Mouse (Mus musculus): ENCODE data around the gene Sema4f. TPM values are rescaled to one million over a fixed set of nuclear protein-coding genes. Genes with fewer than 3 reads are reported as not detected.

Sema4f gene
- polyA plus RNA-seq, 1 experiment from 2014 or later, result 1.8 TPM

- H3K27ac ChIP-seq (ENCODE audit: low read length), result no peak overlapping the region
- 81% methylated on average over 14 of the region's 14 CpGs for WGBS
- ATAC-seq (ENCODE audit: insufficient number of reproducible peaks, insufficient read depth, low FRiP score, low read depth), result no peak
- no peak overlapping the region for H3K4me3 ChIP-seq (ENCODE audit: low read depth, low read length)
- H3K4me1 ChIP-seq (ENCODE audit: control insufficient read depth, insufficient read depth, low read length), result no peaks in the 10 kb centered on the region
- H3K9ac ChIP-seq (replicated peaks; ENCODE audit: low read depth, low read length), result no peak overlapping the region
- no peaks in the 10 kb centered on the region for H3K36me3 ChIP-seq (ENCODE audit: control insufficient read depth, insufficient read depth, low read length)
- H3K9me3 ChIP-seq (ENCODE audit: control insufficient read depth, low read depth, low read length), result no peaks in the 10 kb centered on the region
- no peak overlapping the region for H3K4me2 ChIP-seq (replicated peaks; ENCODE audit: low read depth, low read length)
- no peaks in the 10 kb centered on the region for H3K27me3 ChIP-seq (ENCODE audit: control insufficient read depth, insufficient read depth, low read length)
Observed at GRCm38 (mm10) chr6:82918371-82918770, 21.2 kb downstream of the Sema4f start.

GRCm38 (mm10) chr6:82917778-82918129 lies 21.8 kb downstream of the Sema4f start:
- H3K4me1 ChIP-seq (ENCODE audit: control insufficient read depth, insufficient read depth, low read length), result no peaks in the 10 kb centered on the region
- H3K27me3 ChIP-seq (ENCODE audit: control insufficient read depth, insufficient read depth, low read length), result no peaks in the 10 kb centered on the region
- H3K4me3 ChIP-seq (ENCODE audit: low read depth, low read length), result no peak overlapping the region
- 17% methylated on average over 8 of the region's 8 CpGs for WGBS
- no peak overlapping the region for H3K4me2 ChIP-seq (replicated peaks; ENCODE audit: low read depth, low read length)
- no peaks in the 10 kb centered on the region for H3K36me3 ChIP-seq (ENCODE audit: control insufficient read depth, insufficient read depth, low read length)
- no peak overlapping the region for H3K9ac ChIP-seq (replicated peaks; ENCODE audit: low read depth, low read length)
- peak; percentile 54; the same call in 1 of the 2 replicates for ATAC-seq (ENCODE audit: insufficient number of reproducible peaks, insufficient read depth, low FRiP score, low read depth)
- H3K27ac ChIP-seq (ENCODE audit: low read length), result no peak overlapping the region
- H3K9me3 ChIP-seq (ENCODE audit: control insufficient read depth, low read depth, low read length), result no peaks in the 10 kb centered on the region

DNA sequence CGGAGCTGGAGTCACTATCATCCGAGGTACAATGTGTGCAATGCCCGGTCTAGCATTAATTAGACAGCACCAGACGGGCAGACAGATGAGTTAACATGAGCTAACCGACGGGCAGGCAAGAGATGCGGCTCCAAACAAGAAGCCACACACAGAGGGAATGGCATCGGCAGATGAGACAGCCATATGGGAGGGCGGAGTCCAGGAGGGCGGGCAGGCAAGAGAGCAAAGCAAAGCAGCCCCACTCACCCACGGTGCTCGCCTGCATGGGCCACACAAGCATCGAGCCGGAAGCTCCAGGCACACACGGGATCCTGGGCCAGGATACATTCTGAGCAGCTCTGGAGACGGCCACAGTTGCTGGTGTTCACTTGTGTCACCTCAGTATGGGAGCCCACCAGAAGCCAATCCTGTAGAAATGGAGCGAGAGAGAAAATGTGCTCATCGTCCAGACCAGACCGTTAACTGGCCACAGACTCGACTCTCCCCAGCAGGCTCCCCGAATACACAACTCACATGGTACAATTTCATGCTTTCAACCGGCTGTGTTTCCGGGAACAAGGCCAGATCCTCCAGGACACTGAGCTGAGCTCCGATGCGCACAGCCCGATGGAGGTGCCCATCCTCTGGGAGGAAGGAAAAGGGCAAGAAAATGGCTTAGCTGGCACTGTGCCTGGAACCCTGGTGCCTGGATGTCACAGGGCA lies 22.3 kb downstream of the Sema4f start:
- no peaks in the 10 kb centered on the region for H3K27me3 ChIP-seq (ENCODE audit: control insufficient read depth, insufficient read depth, low read length)
- H3K4me1 ChIP-seq (ENCODE audit: control insufficient read depth, insufficient read depth, low read length), result no peaks in the 10 kb centered on the region
- no peak overlapping the region for H3K4me3 ChIP-seq (ENCODE audit: low read depth, low read length)
- H3K9ac ChIP-seq (replicated peaks; ENCODE audit: low read depth, low read length), result no peak overlapping the region
- H3K9me3 ChIP-seq (ENCODE audit: control insufficient read depth, low read depth, low read length), result no peaks in the 10 kb centered on the region
- ATAC-seq (ENCODE audit: insufficient number of reproducible peaks, insufficient read depth, low FRiP score, low read depth), result no peak
- no peak overlapping the region for H3K4me2 ChIP-seq (replicated peaks; ENCODE audit: low read depth, low read length)
- WGBS, result 73% methylated on average over 26 of the region's 26 CpGs
- H3K36me3 ChIP-seq (ENCODE audit: control insufficient read depth, insufficient read depth, low read length), result no peaks in the 10 kb centered on the region
- no peak overlapping the region for H3K27ac ChIP-seq (ENCODE audit: low read length)

DNA sequence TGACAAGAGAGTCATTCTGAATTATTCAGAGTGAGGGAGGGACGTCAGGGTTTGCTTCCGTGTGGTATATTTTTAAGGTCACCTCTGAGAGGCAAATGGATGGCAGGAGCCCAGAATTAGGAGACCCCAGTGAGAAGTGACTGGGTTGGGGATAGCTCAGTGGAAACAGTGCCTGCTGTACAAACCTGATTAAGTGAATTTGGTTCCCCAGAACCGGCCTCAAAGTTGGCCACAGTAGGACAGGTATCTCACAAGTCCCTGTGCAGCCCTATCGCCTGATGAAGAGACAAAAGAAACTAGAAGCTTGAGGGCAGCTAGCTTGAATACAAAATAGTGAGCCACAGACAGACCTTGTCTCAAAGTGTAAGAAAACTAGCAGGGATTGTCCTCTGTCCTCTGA lies 23.1 kb downstream of the Sema4f start:
- Histone ChIP-seq H3K9me3 (ENCODE audit: control insufficient read depth, low read depth, low read length) (no peaks in the 10 kb centered on the region), H3K27me3 (ENCODE audit: control insufficient read depth, insufficient read depth, low read length) (no peaks in the 10 kb centered on the region), H3K4me3 (ENCODE audit: low read depth, low read length) (no peak overlapping the region), H3K27ac (ENCODE audit: low read length) (no peak overlapping the region), H3K36me3 (ENCODE audit: control insufficient read depth, insufficient read depth, low read length) (no peaks in the 10 kb centered on the region), H3K4me2 (replicated peaks; ENCODE audit: low read depth, low read length) (no peak overlapping the region), H3K4me1 (ENCODE audit: control insufficient read depth, insufficient read depth, low read length) (no peaks in the 10 kb centered on the region), H3K9ac (replicated peaks; ENCODE audit: low read depth, low read length) (no peak overlapping the region)
- ATAC-seq (ENCODE audit: insufficient number of reproducible peaks, insufficient read depth, low FRiP score, low read depth), result no peak
- WGBS, result 85% methylated on average over 4 of the region's 4 CpGs

DNA sequence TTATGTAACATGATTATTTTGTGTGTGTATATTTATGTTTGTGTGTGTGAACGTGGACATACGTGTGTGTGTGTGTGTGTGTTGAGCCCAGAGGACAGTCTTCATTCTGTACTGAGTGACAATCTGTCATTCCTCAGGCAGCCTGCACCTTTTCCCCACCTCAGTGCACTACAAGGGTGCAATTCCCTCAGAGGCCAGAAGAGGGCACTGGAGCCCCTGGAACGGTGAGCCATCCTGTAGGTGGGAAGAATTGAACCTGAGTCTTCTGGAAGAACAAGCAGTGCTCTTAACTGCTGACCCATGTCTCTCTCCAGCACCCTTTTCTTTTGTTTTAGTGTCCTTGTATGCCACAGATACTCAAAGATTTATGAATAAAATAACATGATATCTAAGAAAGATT lies 23.7 kb downstream of the Sema4f start:
- 25% methylated on average over 3 of the region's 3 CpGs for WGBS
- Histone ChIP-seq H3K4me2 (replicated peaks; ENCODE audit: low read depth, low read length) (no peak overlapping the region), H3K27ac (ENCODE audit: low read length) (no peak overlapping the region), H3K4me1 (ENCODE audit: control insufficient read depth, insufficient read depth, low read length) (no peaks in the 10 kb centered on the region), H3K9ac (replicated peaks; ENCODE audit: low read depth, low read length) (no peak overlapping the region), H3K27me3 (ENCODE audit: control insufficient read depth, insufficient read depth, low read length) (no peaks in the 10 kb centered on the region), H3K4me3 (ENCODE audit: low read depth, low read length) (no peak overlapping the region), H3K9me3 (ENCODE audit: control insufficient read depth, low read depth, low read length) (no peaks in the 10 kb centered on the region), H3K36me3 (ENCODE audit: control insufficient read depth, insufficient read depth, low read length) (no peaks in the 10 kb centered on the region)
- ATAC-seq (ENCODE audit: insufficient number of reproducible peaks, insufficient read depth, low FRiP score, low read depth), result no peak

DNA sequence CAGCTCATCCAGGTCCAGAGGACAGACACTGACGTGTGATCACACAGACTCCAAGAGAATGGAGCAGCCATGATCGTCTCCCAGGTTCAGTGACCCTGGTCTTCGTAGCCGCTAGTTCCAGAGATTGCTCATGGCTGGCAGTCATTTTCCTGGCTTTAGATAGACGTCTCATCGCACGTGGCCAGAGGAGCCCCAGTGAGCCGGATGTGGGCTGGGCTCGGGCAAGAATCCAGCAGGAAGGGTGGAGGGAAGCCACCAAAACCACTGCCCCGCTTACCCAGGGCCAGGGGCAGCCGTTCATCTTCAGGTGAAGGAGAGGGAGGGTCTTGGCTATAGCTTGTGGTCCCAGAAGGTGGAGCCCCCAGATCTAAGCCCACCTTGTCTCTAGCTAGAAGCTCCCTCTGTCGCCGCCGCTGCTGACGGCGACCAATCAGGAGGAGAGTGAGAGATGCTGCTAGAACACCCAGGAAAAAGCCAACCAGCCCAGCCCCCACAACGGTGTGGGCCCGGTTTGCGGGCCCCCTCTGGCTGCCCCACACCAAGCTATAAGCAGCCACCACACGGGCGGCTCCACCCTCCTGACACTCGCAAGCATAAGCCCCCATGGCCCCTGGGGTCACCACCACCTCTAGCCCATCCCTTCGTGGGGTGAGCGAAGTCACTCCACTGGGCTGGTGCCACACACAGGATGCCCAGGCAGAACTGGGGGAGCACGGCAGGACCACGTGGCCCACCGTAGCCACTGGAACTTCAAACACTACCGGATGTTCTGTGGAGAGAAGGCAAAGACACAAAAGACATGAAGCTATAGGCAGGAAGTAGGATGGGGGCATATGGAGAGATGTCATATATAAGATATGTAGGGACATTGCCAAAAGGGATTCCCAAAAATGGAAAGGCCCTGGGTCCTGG lies 26.0 kb downstream of the Sema4f start:
- Histone ChIP-seq H3K9ac (replicated peaks; ENCODE audit: low read depth, low read length) (no peak overlapping the region), H3K9me3 (ENCODE audit: control insufficient read depth, low read depth, low read length) (no peaks in the 10 kb centered on the region), H3K4me2 (replicated peaks; ENCODE audit: low read depth, low read length) (no peak overlapping the region), H3K27me3 (ENCODE audit: control insufficient read depth, insufficient read depth, low read length) (no peaks in the 10 kb centered on the region), H3K4me1 (ENCODE audit: control insufficient read depth, insufficient read depth, low read length) (no peaks in the 10 kb centered on the region), H3K36me3 (ENCODE audit: control insufficient read depth, insufficient read depth, low read length) (no peaks in the 10 kb centered on the region), H3K27ac (ENCODE audit: low read length) (no peak overlapping the region), H3K4me3 (ENCODE audit: low read depth, low read length) (no peak overlapping the region)
- WGBS, result 75% methylated on average over 28 of the region's 28 CpGs
- ATAC-seq (ENCODE audit: insufficient number of reproducible peaks, insufficient read depth, low FRiP score, low read depth), result no peak

GRCm38 (mm10) chr6:82911303-82911702 lies 28.3 kb downstream of the Sema4f start:
- 89% methylated on average over 5 of the region's 5 CpGs for WGBS
- no peak for ATAC-seq (ENCODE audit: insufficient number of reproducible peaks, insufficient read depth, low FRiP score, low read depth)
- H3K27ac ChIP-seq (ENCODE audit: low read length), result no peak overlapping the region

DNA sequence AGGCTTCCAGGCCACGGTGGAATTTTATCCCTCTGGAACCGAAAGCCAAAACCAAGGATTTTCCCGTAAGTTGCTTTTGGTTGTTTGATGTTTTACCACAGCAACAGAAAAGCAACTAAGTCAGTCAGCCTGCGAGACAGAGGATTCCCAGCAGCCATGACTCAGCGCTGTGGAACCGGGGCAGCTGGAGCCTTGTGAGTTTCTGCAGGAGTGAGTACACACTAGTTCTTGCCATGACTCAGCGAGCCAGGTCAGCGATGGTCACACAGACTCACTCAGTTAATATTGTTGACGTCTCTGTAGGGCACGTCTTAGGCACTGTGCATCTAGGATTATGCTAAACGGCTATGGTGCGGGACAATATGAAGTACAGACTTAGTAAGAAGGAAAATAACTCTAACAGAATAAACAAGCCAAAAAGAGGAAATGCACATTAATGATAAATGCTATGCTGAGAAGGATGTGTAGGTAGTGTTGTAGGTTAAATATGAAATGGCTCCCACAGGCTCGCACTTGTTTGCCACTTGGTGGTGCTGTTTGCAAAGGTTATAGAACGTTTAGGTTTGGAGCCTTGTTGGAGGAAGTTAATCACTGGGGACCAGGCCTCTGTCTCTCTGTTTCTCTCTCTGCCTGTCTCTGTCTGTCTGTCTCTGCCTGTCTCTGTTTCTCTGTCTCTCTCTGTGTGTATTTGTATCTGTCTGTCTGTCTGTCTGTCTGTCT lies 30.3 kb downstream of the Sema4f start:
- Histone ChIP-seq H3K27ac (ENCODE audit: low read length) (no peak overlapping the region), H3K9me3 (ENCODE audit: control insufficient read depth, low read depth, low read length) (no peaks in the 10 kb centered on the region), H3K4me3 (ENCODE audit: low read depth, low read length) (no peak overlapping the region), H3K4me2 (replicated peaks; ENCODE audit: low read depth, low read length) (no peak overlapping the region), H3K9ac (replicated peaks; ENCODE audit: low read depth, low read length) (no peak overlapping the region), H3K4me1 (ENCODE audit: control insufficient read depth, insufficient read depth, low read length) (no peaks in the 10 kb centered on the region), H3K27me3 (ENCODE audit: control insufficient read depth, insufficient read depth, low read length) (no peaks in the 10 kb centered on the region), H3K36me3 (ENCODE audit: control insufficient read depth, insufficient read depth, low read length) (no peaks in the 10 kb centered on the region)
- WGBS, result 46% methylated on average over 14 of the region's 14 CpGs
- peak; percentile 78 for ATAC-seq (ENCODE audit: insufficient number of reproducible peaks, insufficient read depth, low FRiP score, low read depth)

More at GRCm38 (mm10) chr6:82911303-82911702, 28.3 kb downstream of the Sema4f start:
- no peak overlapping the region for H3K9ac ChIP-seq (replicated peaks; ENCODE audit: low read depth, low read length)
- H3K4me1 ChIP-seq (ENCODE audit: control insufficient read depth, insufficient read depth, low read length), result no peaks in the 10 kb centered on the region
- no peaks in the 10 kb centered on the region for H3K36me3 ChIP-seq (ENCODE audit: control insufficient read depth, insufficient read depth, low read length)
- no peaks in the 10 kb centered on the region for H3K27me3 ChIP-seq (ENCODE audit: control insufficient read depth, insufficient read depth, low read length)
- H3K4me2 ChIP-seq (replicated peaks; ENCODE audit: low read depth, low read length), result no peak overlapping the region
- no peak overlapping the region for H3K4me3 ChIP-seq (ENCODE audit: low read depth, low read length)
- H3K9me3 ChIP-seq (ENCODE audit: control insufficient read depth, low read depth, low read length), result no peaks in the 10 kb centered on the region
